Mouse (Mus musculus) stomach, embryonic 14.5 days (tissue): ENCODE data around the gene Dhh. TPM values are rescaled to one million over a fixed set of nuclear protein-coding genes. Genes with fewer than 3 reads are reported as not detected.

Source experiments
- ATAC-seq: fragments of 200-750 bp; cut with Nextera tagmentation; 2 replicates; pipeline ENCODE4 v1.8.0; 2017; ENCODE audit warnings: low read depth, moderate TSS enrichment; ENCODE audit not compliant: insufficient number of reproducible peaks, insufficient read depth, low FRiP score
- H3K27ac ChIP-seq: fragments of 300-500 bp; sonication (generic); 2 replicates; pipeline ENCODE4 v1.5.1; 2014; ENCODE audit warnings: mild to moderate bottlenecking, low read length, moderate library complexity, mixed read lengths
- H3K27me3 ChIP-seq: fragments of 300-500 bp; sonication (generic); 2 replicates; pipeline ENCODE4 v1.6.1; 2014; ENCODE audit warnings: low read length, control low read depth, mixed read lengths; ENCODE audit not compliant: control insufficient read depth, insufficient read depth
- H3K36me3 ChIP-seq: fragments of 300-500 bp; sonication (generic); 2 replicates; pipeline ENCODE4 v1.6.1; 2014; ENCODE audit warnings: mild to moderate bottlenecking, control low read depth, low read length, moderate library complexity, mixed read lengths; ENCODE audit not compliant: control insufficient read depth, insufficient read depth
- H3K4me1 ChIP-seq: fragments of 300-500 bp; sonication (generic); 2 replicates; pipeline ENCODE4 v1.6.1; 2014; ENCODE audit warnings: low read length, control low read depth, mixed read lengths; ENCODE audit not compliant: control insufficient read depth, insufficient read depth
- H3K4me2 ChIP-seq: fragments of 300-500 bp; sonication (generic); replicated peaks from 2 replicates; pipeline ENCODE4 v1.6.1; 2014; ENCODE audit warnings: low read depth, low read length, control low read depth
- H3K4me3 ChIP-seq: fragments of 300-500 bp; sonication (generic); 2 replicates; pipeline ENCODE4 v1.5.1; 2014; ENCODE audit warnings: low read depth, low read length, control low read depth
- H3K9ac ChIP-seq: fragments of 300-500 bp; sonication (generic); replicated peaks from 2 replicates; pipeline ENCODE4 v1.6.1; 2014; ENCODE audit warnings: low read depth, mild to moderate bottlenecking, control low read depth, low read length, moderate library complexity, mixed read lengths
- H3K9me3 ChIP-seq: fragments of 300-500 bp; sonication (generic); 2 replicates; pipeline ENCODE4 v1.6.1; 2016; ENCODE audit warnings: low read depth, low read length, control low read depth; ENCODE audit not compliant: control insufficient read depth
- WGBS: fragments of 180-500 bp; shearing (Covaris S2); extraction: QIAGEN DNeasy Blood & Tissue Kit; methylation state at CpG from one replicate; pipeline ENCODE4 v1.1.7; 2014; 5-methylcytosine and 5-hydroxymethylcytosine counted together
- polyA plus RNA-seq: library from polyadenylated mRNA; unstranded; fragments of >200 nt; fragmentation: Nextera tagmentation; extraction: Ambion mirVana; gene quantifications from 2 replicates; pipeline ENCODE4 v1.2.1, GENCODE M21; 2014

The Dhh gene
- polyA plus RNA-seq, 1 experiment from 2014 or later, result 0.65 TPM

GRCm38 (mm10) chr15:98865771-98866170 is 32.6 kb downstream of the Dhh start:
- no peak for ATAC-seq
- Histone ChIP-seq H3K9me3 (no peaks in the 10 kb centered on the region), H3K4me3 (no peak overlapping the region), H3K27ac (no peak overlapping the region), H3K9ac (no peak overlapping the region), H3K4me2 (no peak overlapping the region), H3K4me1 (peaks cover 31% of the 10 kb centered on the region), H3K27me3 (no peaks in the 10 kb centered on the region), H3K36me3 (peaks cover 64% of the 10 kb centered on the region)
- WGBS, result 94% methylated on average over 8 of the region's 8 CpGs

GRCm38 (mm10) chr15:98864951-98865350 is 33.4 kb downstream of the Dhh start:
- H3K9ac ChIP-seq, result no peak overlapping the region
- no peak overlapping the region for H3K4me3 ChIP-seq
- H3K36me3 ChIP-seq, result peaks cover 72% of the 10 kb centered on the region
- H3K27me3 ChIP-seq, result no peaks in the 10 kb centered on the region
- 95% methylated on average over 6 of the region's 6 CpGs for WGBS
- H3K27ac ChIP-seq, result no peak overlapping the region
- H3K4me2 ChIP-seq, result no peak overlapping the region
- no peaks in the 10 kb centered on the region for H3K9me3 ChIP-seq
- H3K4me1 ChIP-seq, result peaks cover 30% of the 10 kb centered on the region
- no peak for ATAC-seq

DNA sequence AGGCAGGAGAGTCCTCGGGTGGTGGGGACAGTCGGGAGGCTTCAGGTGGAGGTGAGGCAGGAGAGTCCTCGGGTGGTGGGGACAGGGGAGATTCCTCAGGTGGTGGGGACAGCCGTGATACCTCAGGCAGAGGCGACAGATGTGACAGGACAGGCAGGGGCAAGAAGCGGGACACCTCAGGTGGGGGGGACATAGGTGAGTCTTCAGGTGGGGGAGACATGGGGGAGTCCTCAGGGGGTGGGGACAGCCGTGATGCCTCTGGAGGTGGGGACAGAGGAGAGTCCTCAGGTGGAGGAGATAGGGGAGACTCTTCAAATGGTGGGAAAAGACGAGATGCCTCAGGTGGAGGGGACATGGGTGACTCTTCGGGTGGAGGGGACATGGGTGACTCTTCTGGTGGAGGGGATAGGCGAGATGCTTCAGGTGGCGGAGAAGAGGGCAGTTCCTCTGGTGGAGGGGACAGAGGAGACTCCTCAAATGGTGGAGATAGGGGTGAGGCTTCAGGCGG is 34.8 kb downstream of the Dhh start:
- H3K27me3 ChIP-seq, result no peaks in the 10 kb centered on the region
- 83% methylated on average over 12 of the region's 12 CpGs for WGBS
- no peak overlapping the region for H3K27ac ChIP-seq
- H3K36me3 ChIP-seq, result peaks cover 81% of the 10 kb centered on the region
- ATAC-seq, result no peak
- H3K9ac ChIP-seq, result no peak overlapping the region
- no peak overlapping the region for H3K4me2 ChIP-seq
- peaks cover 15% of the 10 kb centered on the region for H3K4me1 ChIP-seq
- no peaks in the 10 kb centered on the region for H3K9me3 ChIP-seq
- no peak overlapping the region for H3K4me3 ChIP-seq

DNA sequence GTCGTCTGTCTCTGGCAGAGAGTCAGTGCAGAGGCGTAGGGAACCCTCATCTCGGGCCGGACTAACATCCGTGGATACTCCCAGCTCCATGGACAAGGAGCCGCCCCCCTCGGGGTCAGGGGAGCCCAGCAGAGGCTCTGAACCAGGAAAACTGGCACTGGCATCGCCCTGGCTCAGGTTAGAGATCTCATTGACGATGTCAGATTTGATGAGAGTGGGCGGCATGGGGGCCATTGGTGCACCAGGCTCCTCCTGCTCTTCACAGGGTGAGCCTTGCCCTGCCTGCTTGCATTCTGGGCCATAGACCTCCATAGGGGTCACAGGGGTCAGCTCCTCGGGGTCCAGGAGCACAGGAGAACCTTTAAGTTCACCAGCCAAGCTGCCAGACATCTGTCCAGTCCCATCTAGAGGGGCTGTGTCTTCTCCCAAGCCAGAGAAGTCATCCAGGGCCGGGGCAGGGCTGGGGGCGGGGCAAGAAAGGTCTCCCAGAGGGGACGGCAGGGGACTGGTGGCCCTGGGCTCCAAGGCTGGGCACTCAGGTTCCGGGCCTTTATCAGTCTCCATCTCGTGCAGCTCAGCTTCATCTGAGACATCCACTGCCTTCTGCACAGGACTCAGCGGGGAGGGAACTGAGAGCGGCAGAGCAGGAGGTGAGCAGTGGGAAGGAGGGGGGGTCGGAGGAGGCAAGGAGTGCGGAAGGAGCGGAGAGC is 36.5 kb downstream of the Dhh start:
- H3K27me3 ChIP-seq, result no peaks in the 10 kb centered on the region
- H3K9me3 ChIP-seq, result no peaks in the 10 kb centered on the region
- 89% methylated on average over 21 of the region's 21 CpGs for WGBS
- H3K4me2 ChIP-seq, result no peak overlapping the region
- no peak overlapping the region for H3K9ac ChIP-seq
- H3K36me3 ChIP-seq, result peaks cover 97% of the 10 kb centered on the region
- no peaks in the 10 kb centered on the region for H3K4me1 ChIP-seq
- H3K4me3 ChIP-seq, result no peak overlapping the region
- no peak for ATAC-seq
- no peak overlapping the region for H3K27ac ChIP-seq

GRCm38 (mm10) chr15:98860921-98861320 is 37.4 kb downstream of the Dhh start:
- H3K4me3 ChIP-seq, result no peak overlapping the region
- 91% methylated on average over 18 of the region's 18 CpGs for WGBS
- no peak overlapping the region for H3K27ac ChIP-seq
- H3K27me3 ChIP-seq, result no peaks in the 10 kb centered on the region
- H3K36me3 ChIP-seq, result peaks cover 97% of the 10 kb centered on the region
- no peak for ATAC-seq
- no peaks in the 10 kb centered on the region for H3K9me3 ChIP-seq
- H3K9ac ChIP-seq, result no peak overlapping the region
- H3K4me1 ChIP-seq, result no peaks in the 10 kb centered on the region
- no peak overlapping the region for H3K4me2 ChIP-seq

DNA sequence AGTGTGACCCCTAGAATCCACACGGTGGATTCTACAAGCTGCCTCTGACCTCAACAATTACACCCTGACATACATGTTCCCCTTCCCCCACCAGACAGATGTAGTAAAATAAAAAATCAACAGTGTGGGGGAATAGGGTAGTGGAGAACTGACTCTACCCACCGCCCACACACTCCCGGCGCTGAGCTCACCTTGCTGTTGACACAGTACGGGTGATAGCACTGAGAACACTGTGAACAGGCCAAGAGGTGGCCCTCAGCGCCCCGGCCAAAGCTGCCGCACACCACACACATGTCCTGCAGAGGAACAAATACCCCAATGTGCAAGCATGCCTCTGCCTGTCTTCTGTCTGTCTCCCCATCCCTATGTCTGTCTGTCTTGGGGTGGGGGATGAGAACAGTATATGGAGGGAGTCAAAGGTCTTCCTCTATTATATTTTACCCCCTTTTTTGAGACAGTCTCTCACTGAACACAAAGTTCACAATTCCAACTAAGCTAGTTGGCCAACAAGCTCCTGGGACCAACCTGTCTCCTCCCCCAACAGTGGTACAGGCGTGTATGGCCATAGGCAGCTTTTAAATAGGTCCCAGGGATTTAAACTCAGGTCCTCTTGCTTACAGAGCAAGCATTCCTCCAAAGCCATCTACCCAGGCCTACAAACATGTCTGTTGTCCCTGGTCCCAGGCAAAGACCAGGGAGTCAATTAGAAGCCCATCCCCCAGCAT is 38.9 kb downstream of the Dhh start:
- Histone ChIP-seq H3K9ac (no peak overlapping the region), H3K4me1 (no peaks in the 10 kb centered on the region), H3K27ac (no peak overlapping the region), H3K27me3 (no peaks in the 10 kb centered on the region), H3K4me3 (no peak overlapping the region), H3K36me3 (peaks cover 97% of the 10 kb centered on the region), H3K4me2 (no peak overlapping the region), H3K9me3 (no peaks in the 10 kb centered on the region)
- 74% methylated on average over 9 of the region's 9 CpGs for WGBS
- ATAC-seq, result no peak

DNA sequence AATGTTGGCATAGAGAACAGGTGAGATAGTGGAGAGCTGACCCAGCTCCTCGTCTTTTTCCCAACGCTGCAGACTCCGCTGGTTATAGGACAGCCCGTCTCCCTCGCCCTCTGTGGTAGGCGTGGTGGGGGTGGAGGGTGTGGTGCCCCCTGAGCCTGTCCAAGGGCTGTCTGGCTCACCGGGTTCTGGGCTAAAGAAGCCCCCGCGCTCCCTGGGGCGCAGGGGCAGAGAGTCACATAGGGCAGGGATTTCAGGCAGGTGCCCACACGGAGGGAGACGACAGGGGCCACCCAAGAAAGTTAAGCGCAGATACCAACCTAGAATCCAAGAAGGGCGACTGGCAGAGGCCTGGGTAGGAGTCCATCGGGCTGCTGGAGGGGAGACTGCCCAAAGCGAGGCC is 44.1 kb downstream of the Dhh start:
- WGBS, result 82% methylated on average over 16 of the region's 16 CpGs
- Histone ChIP-seq H3K4me3 (no peak overlapping the region), H3K27ac (no peak overlapping the region), H3K9ac (no peak overlapping the region), H3K4me2 (no peak overlapping the region), H3K4me1 (no peaks in the 10 kb centered on the region), H3K36me3 (peaks cover 97% of the 10 kb centered on the region), H3K9me3 (no peaks in the 10 kb centered on the region), H3K27me3 (no peaks in the 10 kb centered on the region)
- ATAC-seq, result no peak

GRCm38 (mm10) chr15:98853161-98853937 is 45.0 kb downstream of the Dhh start:
- H3K4me1 ChIP-seq, result no peaks in the 10 kb centered on the region
- WGBS, result 93% methylated on average over 28 of the region's 28 CpGs
- no peak overlapping the region for H3K4me3 ChIP-seq
- H3K27ac ChIP-seq, result no peak overlapping the region
- no peaks in the 10 kb centered on the region for H3K9me3 ChIP-seq
- H3K4me2 ChIP-seq, result no peak overlapping the region
- no peak overlapping the region for H3K9ac ChIP-seq
- H3K27me3 ChIP-seq, result no peaks in the 10 kb centered on the region
- no peak for ATAC-seq
- H3K36me3 ChIP-seq, result peaks cover 99% of the 10 kb centered on the region
